Mouse (Mus musculus): ENCODE data around the gene 9130213A22Rik.

9130213A22Rik gene

DNA sequence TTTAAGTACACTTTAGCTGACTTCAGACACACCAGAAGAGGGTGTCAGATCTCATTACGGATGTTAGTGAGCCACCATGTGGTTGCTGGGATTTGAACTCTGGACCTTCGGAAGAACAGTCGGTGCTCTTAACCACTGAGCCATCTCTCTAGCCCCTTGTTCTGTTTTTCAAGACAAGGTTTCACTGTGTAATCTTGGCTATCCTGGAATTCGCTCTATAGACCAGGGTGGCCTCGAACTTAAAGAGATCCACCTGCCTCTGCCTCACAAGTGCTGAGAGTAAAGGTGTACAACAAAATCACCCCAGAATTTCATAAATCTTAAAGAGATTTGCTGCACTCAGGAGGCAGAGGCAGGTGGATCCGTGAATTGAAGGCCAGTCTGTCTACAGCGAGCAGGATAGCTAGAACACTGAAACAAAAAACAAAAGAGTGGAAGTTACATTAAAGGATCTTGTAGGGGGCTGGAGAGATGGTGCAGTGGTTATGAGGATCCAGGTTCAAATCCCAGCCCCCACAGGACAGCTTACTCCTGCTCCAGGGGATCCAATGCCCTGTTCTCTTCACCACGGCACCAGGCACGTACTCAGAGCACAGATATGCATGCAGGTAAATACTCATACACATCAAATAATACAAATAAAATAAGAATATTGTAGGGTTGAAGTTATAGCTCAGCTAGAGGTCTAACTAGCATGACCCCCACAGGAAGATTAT is 46.5 kb downstream of the 9130213A22Rik start:
- DNase-seq (ENCODE audit: low read depth, low spot score): no peak

- no peak for DNase-seq (ENCODE audit: low read depth, low spot score)
Measured at GRCm38 (mm10) chr11:69074776-69075069, 47.7 kb downstream of the 9130213A22Rik start.

- peak; percentile 66 for DNase-seq (ENCODE audit: low read depth, low spot score)
Measured at GRCm38 (mm10) chr11:69073951-69074775, 48.2 kb downstream of the 9130213A22Rik start.

DNA sequence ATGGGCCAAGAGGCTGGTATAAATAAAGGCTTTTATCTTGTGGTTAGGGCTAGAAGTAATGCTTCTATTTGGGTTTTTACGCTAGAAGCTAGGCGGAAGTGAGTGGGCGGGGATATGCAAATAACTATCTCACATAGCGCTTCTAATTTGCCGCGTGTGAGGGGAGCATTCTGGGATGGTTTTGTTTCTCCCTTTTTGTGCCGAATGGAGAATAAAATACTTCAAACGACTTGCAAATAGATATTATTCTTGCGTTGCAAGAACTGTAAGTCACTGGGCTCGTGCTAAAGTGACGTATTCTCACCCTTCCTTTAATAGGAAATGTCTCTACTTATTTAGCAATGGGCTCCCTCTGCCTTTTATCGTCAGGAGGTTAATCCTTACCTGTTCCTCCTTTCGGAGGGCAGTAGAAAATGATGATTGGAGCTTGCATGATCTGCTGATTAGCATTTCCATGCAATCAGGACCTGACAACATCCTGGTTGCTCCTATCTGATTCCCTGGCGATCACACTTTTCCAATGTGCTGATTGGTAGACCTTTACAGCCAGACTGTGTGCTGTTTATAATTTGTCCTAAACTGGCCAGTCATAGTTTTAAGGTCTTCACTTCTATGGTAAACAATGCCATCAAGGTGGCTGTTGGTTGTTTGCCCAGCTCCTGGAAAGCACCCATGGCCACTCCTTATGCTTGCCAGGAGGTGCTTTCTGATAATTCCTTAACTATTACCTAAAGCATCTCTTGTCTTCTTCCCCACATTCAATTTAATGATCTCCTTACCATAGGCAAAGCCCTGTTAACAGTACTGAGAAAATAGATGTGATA is 49.1 kb downstream of the 9130213A22Rik start:
- DNase-seq (ENCODE audit: low read depth, low spot score): peak; percentile 97

GRCm38 (mm10) chr11:69072666-69073064 is 49.7 kb downstream of the 9130213A22Rik start:
- DNase-seq (ENCODE audit: low read depth, low spot score): no peak

- DNase-seq (ENCODE audit: low read depth, low spot score): no peak
Measured at GRCm38 (mm10) chr11:69072234-69072633, 50.2 kb downstream of the 9130213A22Rik start.

GRCm38 (mm10) chr11:69071262-69071661 is 51.1 kb downstream of the 9130213A22Rik start:
- no peak for DNase-seq (ENCODE audit: low read depth, low spot score)

- DNase-seq (ENCODE audit: low read depth, low spot score): peak; percentile 96
Measured at GRCm38 (mm10) chr11:69070590-69071222, 51.7 kb downstream of the 9130213A22Rik start, which contains the start of gene Tmem107. TSS of gene Tmem107 (plus strand) at chr11:69070806.

GRCm38 (mm10) chr11:69070093-69070492 is 52.3 kb downstream of the 9130213A22Rik start:
- no peak for DNase-seq (ENCODE audit: low read depth, low spot score)
